Mouse (Mus musculus) lung, postnatal 0 days (tissue): ENCODE data around the gene Bpifb3.

Experiments
- CTCF ChIP-seq: IDR thresholded peaks from 2 replicates; pipeline ENCODE4 v1.5.1; 2016; ENCODE audit warnings: antibody characterized with exemption, mild to moderate bottlenecking
- EP300 ChIP-seq: IDR thresholded peaks from 2 replicates; pipeline ENCODE4 v1.6.1; 2016; ENCODE audit warnings: antibody characterized with exemption, mild to moderate bottlenecking, control low read depth

- TF ChIP-seq EP300 (no peak), CTCF (no peak)
Observed at GRCm38 (mm10) chr2:153874745-153875144, 43.3 kb upstream of the Bpifb3 start, which contains the start of gene Bpifb2.
